Mouse (Mus musculus) embryonic facial prominence, embryonic 13.5 days (tissue): ENCODE measurements at regions not wholly inside any gene's neighbourhood (a gene's known extent, or its start where the extent isn't known, plus 50 kb on each side); places are given as distances from the start of the nearest gene placed in this dataset.

Experiments
- ATAC-seq: fragments of 200-750 bp; cut with Nextera tagmentation; 2 replicates; pipeline ENCODE4 v1.8.0; 2017; ENCODE audit warnings: low read depth; ENCODE audit not compliant: insufficient number of reproducible peaks, insufficient read depth, low FRiP score, low TSS enrichment
- H3K27ac ChIP-seq: fragments of 300-500 bp; sonication (generic); 2 replicates; pipeline ENCODE4 v1.5.1; 2015; ENCODE audit warnings: moderate library complexity, mild to moderate bottlenecking, inconsistent platforms
- H3K27me3 ChIP-seq: fragments of 300-500 bp; sonication (generic); 2 replicates; pipeline ENCODE4 v1.6.1; 2015; ENCODE audit warnings: mild to moderate bottlenecking, inconsistent platforms
- H3K36me3 ChIP-seq: fragments of 300-500 bp; sonication (generic); 2 replicates; pipeline ENCODE4 v1.6.1; 2015; ENCODE audit warnings: mild to moderate bottlenecking, inconsistent platforms
- H3K4me1 ChIP-seq: fragments of 300-500 bp; sonication (generic); 2 replicates; pipeline ENCODE4 v1.6.1; 2015; ENCODE audit warnings: inconsistent platforms
- H3K4me2 ChIP-seq: fragments of 300-500 bp; sonication (generic); 2 replicates; pipeline ENCODE4 v1.6.1; 2015; ENCODE audit warnings: moderate library complexity, mild to moderate bottlenecking, inconsistent platforms
- H3K4me3 ChIP-seq: fragments of 300-500 bp; sonication (generic); 2 replicates; pipeline ENCODE4 v1.5.1; 2015; ENCODE audit warnings: mild to moderate bottlenecking, inconsistent platforms
- H3K9ac ChIP-seq: fragments of 300-500 bp; sonication (generic); 2 replicates; pipeline ENCODE4 v1.6.1; 2015; ENCODE audit warnings: mild to moderate bottlenecking, inconsistent platforms
- H3K9me3 ChIP-seq: fragments of 300-500 bp; sonication (generic); 2 replicates; pipeline ENCODE4 v1.6.1; 2016; ENCODE audit warnings: inconsistent platforms
- WGBS: fragments of 180-500 bp; shearing (Covaris S2); methylation state at CpG from one replicate; pipeline ENCODE4 v1.1.7; 2015; ENCODE audit warnings: mixed read lengths; 5-methylcytosine and 5-hydroxymethylcytosine counted together

DNA sequence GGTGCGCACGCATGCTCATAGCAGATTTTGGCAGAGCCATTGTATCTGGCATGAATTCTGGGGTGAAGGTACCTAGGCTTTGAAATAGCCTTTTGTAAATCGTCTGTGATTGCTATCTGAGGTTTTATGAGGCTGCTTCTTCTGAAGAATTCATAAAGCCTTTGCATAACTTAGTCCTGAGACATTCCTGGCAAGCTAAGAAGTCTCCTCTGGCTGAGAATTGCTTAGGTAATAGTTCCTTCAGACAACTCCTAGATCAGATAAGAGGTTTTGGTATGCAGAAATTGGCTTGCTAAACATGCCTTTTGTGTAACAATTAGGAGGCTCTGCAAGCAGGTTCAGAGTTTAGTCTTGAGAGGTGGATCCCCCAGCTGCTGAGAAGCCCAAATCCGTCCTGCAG is 82.7 kb downstream of the Pmp22 start:
- Histone ChIP-seq H3K27me3 (peaks cover 10% of the 10 kb centered on the region; the same call in 1 of the 2 replicates), H3K9ac (no peak overlapping the region), H3K9me3 (no peaks in the 10 kb centered on the region), H3K4me3 (no peak overlapping the region), H3K27ac (no peak overlapping the region), H3K36me3 (no peaks in the 10 kb centered on the region), H3K4me1 (no peaks in the 10 kb centered on the region; the same call in 1 of the 2 replicates), H3K4me2 (no peak overlapping the region)
- 70% methylated on average over 4 of the region's 4 CpGs for WGBS
- ATAC-seq = no peak

DNA sequence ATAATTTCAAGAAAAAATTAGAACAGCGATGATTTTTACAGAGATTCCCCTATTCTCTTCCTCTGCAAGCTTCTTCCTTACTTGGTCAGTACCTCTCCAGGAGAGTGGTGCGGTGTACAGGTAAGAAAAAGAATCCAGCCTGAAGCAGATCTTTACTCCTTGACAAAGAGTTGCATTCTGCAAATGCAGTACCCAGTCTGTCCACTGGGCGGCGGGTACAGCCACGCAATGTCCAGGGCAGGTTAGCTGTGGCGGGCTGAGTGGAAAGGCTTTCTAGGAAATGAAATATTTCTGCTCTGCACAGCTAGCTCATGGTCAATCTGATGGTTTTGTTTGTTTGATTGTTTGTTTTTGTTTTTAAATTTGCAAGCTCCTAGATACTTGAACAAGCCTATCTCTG is 84.3 kb downstream of the Pmp22 start:
- Histone ChIP-seq H3K36me3 (no peaks in the 10 kb centered on the region), H3K9me3 (no peaks in the 10 kb centered on the region), H3K9ac (no peak overlapping the region), H3K4me1 (no peaks in the 10 kb centered on the region; the same call in 1 of the 2 replicates), H3K4me2 (no peak overlapping the region), H3K27ac (no peak overlapping the region), H3K27me3 (peaks cover 10% of the 10 kb centered on the region; the same call in 1 of the 2 replicates), H3K4me3 (no peak overlapping the region)
- WGBS = 9% methylated on average over 6 of the region's 6 CpGs
- ATAC-seq = no peak

- H3K9me3 ChIP-seq = no peaks in the 10 kb centered on the region
- H3K9ac ChIP-seq = no peak overlapping the region
- H3K36me3 ChIP-seq = no peaks in the 10 kb centered on the region
- WGBS = 60% methylated on average over 19 of the region's 19 CpGs
- no peaks in the 10 kb centered on the region; the same call in 1 of the 2 replicates for H3K4me1 ChIP-seq
- H3K27ac ChIP-seq = no peak overlapping the region
- H3K27me3 ChIP-seq = peaks cover 10% of the 10 kb centered on the region; the same call in 1 of the 2 replicates
- no peak overlapping the region for H3K4me3 ChIP-seq
- no peak for ATAC-seq
- no peak overlapping the region for H3K4me2 ChIP-seq
These were observed 85.2 kb downstream of the Pmp22 start for GRCm38 (mm10) chr11:63213901-63214425.

DNA sequence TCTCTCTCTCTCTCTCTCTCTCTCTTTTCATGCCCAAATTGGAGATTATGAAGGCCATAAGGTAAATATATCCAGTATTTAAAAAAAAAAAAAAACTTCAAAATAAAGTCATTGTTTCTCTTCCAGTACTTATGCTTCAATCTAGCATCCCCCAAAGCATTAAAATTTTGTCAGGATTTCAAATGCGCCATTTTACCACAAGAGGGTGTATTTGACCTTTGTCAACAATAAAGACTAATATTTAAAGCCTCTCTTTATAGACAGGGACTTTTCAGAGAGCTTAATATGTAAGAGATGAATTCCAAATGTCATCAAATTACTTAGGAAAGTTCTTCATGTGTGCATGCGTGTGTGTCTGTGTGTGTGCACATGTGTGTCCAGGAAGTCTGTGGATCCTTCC is 87.2 kb downstream of the Pmp22 start:
- Histone ChIP-seq H3K27ac (no peak overlapping the region), H3K4me2 (no peak overlapping the region), H3K9ac (no peak overlapping the region), H3K27me3 (peaks cover 10% of the 10 kb centered on the region; the same call in 1 of the 2 replicates), H3K4me1 (no peaks in the 10 kb centered on the region; the same call in 1 of the 2 replicates), H3K9me3 (no peaks in the 10 kb centered on the region), H3K4me3 (no peak overlapping the region), H3K36me3 (no peaks in the 10 kb centered on the region)
- WGBS = 57% methylated on average over 2 of the region's 2 CpGs
- no peak for ATAC-seq

GRCm38 (mm10) chr11:63217049-63217448 is 88.3 kb downstream of the Pmp22 start:
- H3K4me2 ChIP-seq = no peak overlapping the region
- no peaks in the 10 kb centered on the region for H3K4me1 ChIP-seq
- H3K27me3 ChIP-seq = peaks cover 10% of the 10 kb centered on the region; the same call in 1 of the 2 replicates
- no peaks in the 10 kb centered on the region for H3K9me3 ChIP-seq
- H3K4me3 ChIP-seq = no peak overlapping the region
- H3K36me3 ChIP-seq = no peaks in the 10 kb centered on the region
- H3K27ac ChIP-seq = no peak overlapping the region
- ATAC-seq = no peak
- H3K9ac ChIP-seq = no peak overlapping the region
- 70% methylated on average over 3 of the region's 3 CpGs for WGBS

DNA sequence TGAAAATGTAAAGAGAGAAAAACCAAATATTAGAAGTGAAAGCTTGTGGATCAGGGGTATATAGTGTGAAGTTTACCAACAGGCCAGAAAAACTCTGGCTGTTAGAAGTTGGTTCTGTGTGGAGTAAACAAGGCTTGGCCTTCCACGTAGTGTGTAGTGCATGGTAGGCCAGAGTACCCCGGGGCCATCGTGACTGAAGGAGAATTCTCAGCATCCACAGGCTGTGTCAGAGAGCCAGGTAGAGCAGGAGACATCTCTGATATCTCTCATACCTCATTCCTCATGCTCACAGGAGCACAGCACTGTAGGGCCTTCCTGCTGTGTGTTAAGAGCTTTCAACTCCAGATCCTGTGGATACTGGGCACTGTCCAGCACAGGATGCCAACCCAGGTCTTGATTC is 97.7 kb downstream of the Pmp22 start:
- Histone ChIP-seq H3K9ac (no peak overlapping the region), H3K27me3 (no peaks in the 10 kb centered on the region), H3K36me3 (no peaks in the 10 kb centered on the region), H3K4me1 (no peaks in the 10 kb centered on the region), H3K9me3 (no peaks in the 10 kb centered on the region), H3K27ac (no peak overlapping the region), H3K4me3 (no peak overlapping the region), H3K4me2 (no peak overlapping the region)
- ATAC-seq = no peak
- 94% methylated on average over 3 of the region's 3 CpGs for WGBS

GRCm38 (mm10) chr11:63230786-63231185 is 102.0 kb downstream of the Pmp22 start:
- Histone ChIP-seq H3K27me3 (no peaks in the 10 kb centered on the region), H3K36me3 (no peaks in the 10 kb centered on the region), H3K4me3 (no peak overlapping the region), H3K9ac (no peak overlapping the region), H3K4me1 (peaks cover 4% of the 10 kb centered on the region), H3K27ac (no peak overlapping the region), H3K4me2 (no peak overlapping the region), H3K9me3 (no peaks in the 10 kb centered on the region)
- WGBS = 87% methylated on average over 6 of the region's 6 CpGs
- no peak for ATAC-seq

DNA sequence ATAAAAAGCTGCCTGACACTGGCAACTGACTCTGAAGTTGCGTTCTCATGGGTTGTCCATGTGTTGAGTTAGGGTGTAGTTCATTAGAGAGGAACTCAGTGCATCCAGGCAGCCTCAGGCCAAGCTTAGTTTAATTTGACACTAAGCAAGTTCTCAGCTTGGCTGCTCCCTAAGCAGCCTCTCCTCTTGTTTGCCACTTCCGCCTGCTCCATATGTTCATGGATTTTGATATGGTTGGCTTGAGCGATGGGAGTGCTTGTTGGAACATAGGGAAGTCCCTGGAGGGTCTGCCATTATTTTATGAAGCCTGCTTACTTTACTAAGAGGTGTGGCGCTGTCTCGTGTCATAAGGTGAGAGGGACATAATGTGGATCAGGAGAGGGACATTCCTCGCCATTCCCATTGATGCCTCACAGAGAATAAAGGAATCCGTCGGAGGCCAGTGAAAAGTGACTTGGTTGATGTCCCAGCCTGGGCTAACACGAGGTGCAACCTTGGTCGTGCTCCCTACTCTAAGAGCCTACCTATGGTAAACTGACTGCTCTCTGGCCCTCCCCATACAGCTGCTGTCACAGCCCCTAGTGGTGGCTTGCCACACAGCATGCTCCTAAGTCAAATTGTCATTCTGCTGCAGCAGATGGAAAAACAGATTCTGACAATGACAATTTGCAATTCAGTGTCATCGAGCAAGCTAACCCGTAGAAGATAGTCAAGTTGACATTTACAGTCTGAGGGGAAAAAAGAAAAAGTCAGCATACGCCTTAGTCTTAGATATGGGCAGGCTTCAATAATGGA is 104.6 kb downstream of the Pmp22 start:
- H3K27ac ChIP-seq = no peak overlapping the region
- H3K4me3 ChIP-seq = no peak overlapping the region
- H3K27me3 ChIP-seq = no peaks in the 10 kb centered on the region
- ATAC-seq = no peak
- H3K9me3 ChIP-seq = no peaks in the 10 kb centered on the region
- no peak overlapping the region for H3K9ac ChIP-seq
- H3K36me3 ChIP-seq = no peaks in the 10 kb centered on the region
- 85% methylated on average over 13 of the region's 13 CpGs for WGBS
- no peak overlapping the region for H3K4me2 ChIP-seq
- peaks cover 5% of the 10 kb centered on the region for H3K4me1 ChIP-seq

- no peak overlapping the region for H3K27ac ChIP-seq
- H3K27me3 ChIP-seq = no peaks in the 10 kb centered on the region
- no peak overlapping the region for H3K9ac ChIP-seq
- 40% methylated on average over 6 of the region's 6 CpGs for WGBS
- H3K4me1 ChIP-seq = peaks cover 8% of the 10 kb centered on the region
- H3K36me3 ChIP-seq = no peaks in the 10 kb centered on the region
- no peaks in the 10 kb centered on the region for H3K9me3 ChIP-seq
- ATAC-seq = no peak
- no peak overlapping the region for H3K4me3 ChIP-seq
- no peak overlapping the region for H3K4me2 ChIP-seq
These were observed 105.7 kb downstream of the Pmp22 start for GRCm38 (mm10) chr11:63234481-63234880.

DNA sequence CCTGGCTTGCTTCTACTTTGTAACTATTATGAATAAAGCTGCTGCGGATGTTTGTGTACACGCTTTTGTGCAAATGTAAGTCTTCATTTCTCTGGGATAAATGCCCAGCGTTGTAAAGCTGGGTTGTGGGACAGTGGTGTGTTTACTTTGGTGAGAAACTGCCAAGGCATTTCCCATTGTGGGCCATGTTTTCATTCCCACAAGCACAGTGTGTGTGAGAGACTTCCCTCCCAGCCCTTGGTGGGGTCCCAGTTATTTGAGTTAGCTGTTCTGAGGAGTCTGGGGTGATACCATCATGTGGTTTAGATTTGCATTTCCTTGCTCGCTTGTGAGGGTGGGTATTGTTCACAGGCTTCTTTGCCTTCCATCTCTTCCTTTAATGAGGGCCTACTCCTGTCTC is 109.9 kb downstream of the Pmp22 start:
- H3K27me3 ChIP-seq = no peaks in the 10 kb centered on the region
- H3K4me3 ChIP-seq = no peak overlapping the region
- no peak overlapping the region for H3K4me2 ChIP-seq
- H3K4me1 ChIP-seq = peaks cover 10% of the 10 kb centered on the region
- H3K9ac ChIP-seq = no peak overlapping the region
- no peak overlapping the region for H3K27ac ChIP-seq
- 48% methylated on average over 4 of the region's 4 CpGs for WGBS
- ATAC-seq = no peak
- H3K36me3 ChIP-seq = no peaks in the 10 kb centered on the region
- H3K9me3 ChIP-seq = no peaks in the 10 kb centered on the region

- Histone ChIP-seq H3K9me3 (no peaks in the 10 kb centered on the region), H3K4me2 (no peak overlapping the region), H3K36me3 (no peaks in the 10 kb centered on the region), H3K9ac (no peak overlapping the region), H3K4me1 (peaks cover 17% of the 10 kb centered on the region), H3K4me3 (no peak overlapping the region), H3K27me3 (no peaks in the 10 kb centered on the region), H3K27ac (no peak overlapping the region; the same call in 1 of the 2 replicates)
- 50% methylated on average over 9 of the region's 9 CpGs for WGBS
- ATAC-seq = no peak
These were observed 115.2 kb downstream of the Pmp22 start for GRCm38 (mm10) chr11:63243906-63244416.

DNA sequence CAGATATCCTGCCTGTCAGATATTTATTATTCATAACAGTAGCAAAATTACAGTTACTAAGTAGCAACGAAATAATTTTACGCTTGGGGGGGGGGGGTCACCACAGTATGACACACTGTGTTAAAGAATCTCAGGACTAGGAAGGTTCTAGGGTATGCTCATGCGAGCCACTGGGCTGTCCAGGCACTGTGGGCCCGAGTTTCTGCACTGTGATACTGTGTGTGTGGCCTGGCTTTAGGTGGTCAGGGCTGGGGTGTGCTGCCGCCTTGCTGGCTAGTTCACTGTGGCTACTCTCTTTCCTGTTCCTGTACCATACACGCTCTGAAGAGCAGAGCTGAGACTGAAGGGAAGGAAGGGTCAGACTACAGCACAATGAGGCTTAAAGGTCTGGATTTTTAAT is 116.3 kb downstream of the Pmp22 start:
- Histone ChIP-seq H3K9ac (no peak overlapping the region), H3K27me3 (no peaks in the 10 kb centered on the region), H3K4me1 (peaks cover 22% of the 10 kb centered on the region), H3K4me3 (no peak overlapping the region), H3K9me3 (no peaks in the 10 kb centered on the region), H3K27ac (no peak overlapping the region), H3K4me2 (no peak overlapping the region), H3K36me3 (no peaks in the 10 kb centered on the region)
- no peak for ATAC-seq
- WGBS = 77% methylated on average over 6 of the region's 6 CpGs
